Mouse (Mus musculus): ENCODE measurements at regions not wholly inside any gene's neighbourhood (a gene's known extent, or its start where the extent isn't known, plus 50 kb on each side); places are given as distances from the start of the nearest gene placed in this dataset.

DNA sequence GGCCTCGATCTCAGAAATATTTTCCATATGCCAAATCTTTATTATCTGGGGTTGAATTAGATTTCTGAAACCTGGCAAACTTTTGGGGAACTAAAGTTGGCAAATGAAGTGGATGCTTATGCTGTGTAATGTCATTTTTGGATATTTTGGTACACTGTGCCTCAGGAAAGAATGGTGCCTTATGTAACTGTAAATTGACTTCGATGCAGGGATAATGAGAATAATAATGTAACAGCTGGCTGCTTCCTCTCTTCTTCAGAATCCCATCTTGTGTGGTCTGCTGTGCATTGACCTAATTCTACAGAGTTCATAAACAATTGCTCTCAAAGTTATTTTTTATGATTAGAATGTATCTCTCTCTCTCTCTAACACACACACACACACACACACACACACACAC lies 545.6 kb downstream of the Tfap2b start:
- H3K9me3 ChIP-seq (ENCODE audit: low read length) = no peaks in the 10 kb centered on the region
- H3K4me3 ChIP-seq (replicated peaks; ENCODE audit: low read length) = no peak overlapping the region
- no peaks in the 10 kb centered on the region for H3K27me3 ChIP-seq (ENCODE audit: insufficient read depth, low read length)
- no peaks in the 10 kb centered on the region for H3K4me1 ChIP-seq (replicated peaks; ENCODE audit: low read depth, low read length)
- no peaks in the 10 kb centered on the region for H3K36me3 ChIP-seq (ENCODE audit: insufficient read depth, low read length)
- TF ChIP-seq NANOG (IDR thresholded peaks at IDR 0.05; ENCODE audit: borderline replicate concordance, low read length) (no peak), POU5F1 (IDR thresholded peaks at IDR 0.05; ENCODE audit: borderline replicate concordance, low read length) (no peak), CTCF (conservative IDR thresholded peaks at IDR 0.05; ENCODE audit: low read length) (no peak)

DNA sequence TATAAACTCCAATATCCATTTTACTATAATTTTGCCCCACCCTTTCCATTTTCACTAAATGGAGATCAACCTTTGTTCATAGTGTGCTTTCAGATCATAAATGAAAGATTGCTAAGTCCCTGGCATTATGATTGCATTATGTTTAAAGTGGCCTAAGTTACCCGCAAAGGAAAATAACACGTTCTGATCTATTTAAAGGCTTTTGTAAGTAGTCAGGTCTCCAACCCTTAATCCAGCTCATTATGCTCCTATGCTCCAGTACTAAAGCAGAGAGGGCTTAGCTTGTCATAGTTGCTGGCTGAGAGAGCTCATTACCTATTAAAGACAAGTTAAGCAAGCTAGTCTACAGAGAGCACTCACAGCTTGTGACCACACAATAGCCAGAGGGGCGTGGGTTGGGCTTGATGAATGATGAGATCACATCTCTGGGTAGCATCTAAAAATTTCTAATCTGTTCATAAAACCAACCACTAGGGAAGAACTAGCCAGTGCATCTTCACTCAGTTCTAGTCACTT lies 549.3 kb downstream of the Tfap2b start:
- no peak for TF ChIP-seq POU5F1 (IDR thresholded peaks at IDR 0.05; ENCODE audit: borderline replicate concordance, low read length)
- TF ChIP-seq NANOG (IDR thresholded peaks at IDR 0.05; ENCODE audit: borderline replicate concordance, low read length) = no peak
- no peak for TF ChIP-seq CTCF (conservative IDR thresholded peaks at IDR 0.05; ENCODE audit: low read length)

DNA sequence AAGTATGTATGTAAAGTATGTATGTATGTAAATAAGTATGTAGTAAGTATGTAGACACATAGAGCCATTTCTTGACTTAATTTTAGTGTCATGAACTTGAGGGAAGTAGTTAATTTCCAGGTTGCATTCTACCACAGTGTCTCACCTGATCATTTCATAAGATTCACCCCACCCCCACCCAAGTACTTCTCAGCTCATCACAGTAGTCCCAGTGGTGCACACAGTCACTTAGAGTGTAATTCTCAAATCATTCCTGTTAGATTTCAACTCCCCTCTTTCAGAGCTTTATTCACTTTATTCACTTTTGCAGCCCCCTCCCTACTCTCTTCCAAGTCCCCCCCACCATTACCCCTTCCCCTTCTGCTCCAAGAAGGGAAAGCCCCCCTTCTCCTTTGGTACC lies 558.2 kb downstream of the Tfap2b start:
- Histone ChIP-seq H3K27me3 (ENCODE audit: insufficient read depth, low read length) (no peaks in the 10 kb centered on the region), H3K4me3 (replicated peaks; ENCODE audit: low read length) (no peak overlapping the region), H3K9me3 (ENCODE audit: low read length) (no peaks in the 10 kb centered on the region), H3K4me1 (replicated peaks; ENCODE audit: low read depth, low read length) (no peaks in the 10 kb centered on the region), H3K36me3 (ENCODE audit: insufficient read depth, low read length) (no peaks in the 10 kb centered on the region)
- TF ChIP-seq NANOG (IDR thresholded peaks at IDR 0.05; ENCODE audit: borderline replicate concordance, low read length) = no peak
- TF ChIP-seq POU5F1 (IDR thresholded peaks at IDR 0.05; ENCODE audit: borderline replicate concordance, low read length) = no peak
- no peak for TF ChIP-seq CTCF (conservative IDR thresholded peaks at IDR 0.05; ENCODE audit: low read length)

More for the DNA sequence above, 549.3 kb downstream of the Tfap2b start:
- Histone ChIP-seq H3K27me3 (ENCODE audit: insufficient read depth, low read length) (no peaks in the 10 kb centered on the region), H3K36me3 (ENCODE audit: insufficient read depth, low read length) (no peaks in the 10 kb centered on the region), H3K4me1 (replicated peaks; ENCODE audit: low read depth, low read length) (no peaks in the 10 kb centered on the region), H3K4me3 (replicated peaks; ENCODE audit: low read length) (no peak overlapping the region), H3K9me3 (ENCODE audit: low read length) (no peaks in the 10 kb centered on the region)

- Histone ChIP-seq H3K27me3 (ENCODE audit: insufficient read depth, low read length) (no peaks in the 10 kb centered on the region), H3K9me3 (ENCODE audit: low read length) (no peaks in the 10 kb centered on the region), H3K36me3 (ENCODE audit: insufficient read depth, low read length) (no peaks in the 10 kb centered on the region)
Observed at GRCm38 (mm10) chr1:19772266-19772665, 563.6 kb downstream of the Tfap2b start.

GRCm38 (mm10) chr1:19774502-19774901 lies 565.8 kb downstream of the Tfap2b start:
- Histone ChIP-seq H3K27me3 (ENCODE audit: insufficient read depth, low read length) (no peaks in the 10 kb centered on the region), H3K4me3 (replicated peaks; ENCODE audit: low read length) (no peak overlapping the region), H3K4me1 (replicated peaks; ENCODE audit: low read depth, low read length) (no peaks in the 10 kb centered on the region), H3K36me3 (ENCODE audit: insufficient read depth, low read length) (no peaks in the 10 kb centered on the region), H3K9me3 (ENCODE audit: low read length) (no peaks in the 10 kb centered on the region)
- no peak for TF ChIP-seq POU5F1 (IDR thresholded peaks at IDR 0.05; ENCODE audit: borderline replicate concordance, low read length)
- no peak for TF ChIP-seq CTCF (conservative IDR thresholded peaks at IDR 0.05; ENCODE audit: low read length)
- no peak for TF ChIP-seq NANOG (IDR thresholded peaks at IDR 0.05; ENCODE audit: borderline replicate concordance, low read length)

More at GRCm38 (mm10) chr1:19772266-19772665, 563.6 kb downstream of the Tfap2b start:
- H3K4me3 ChIP-seq (replicated peaks; ENCODE audit: low read length) = no peak overlapping the region
- TF ChIP-seq CTCF (conservative IDR thresholded peaks at IDR 0.05; ENCODE audit: low read length) = no peak
- TF ChIP-seq NANOG (IDR thresholded peaks at IDR 0.05; ENCODE audit: borderline replicate concordance, low read length) = no peak
- no peak for TF ChIP-seq POU5F1 (IDR thresholded peaks at IDR 0.05; ENCODE audit: borderline replicate concordance, low read length)
- no peaks in the 10 kb centered on the region for H3K4me1 ChIP-seq (replicated peaks; ENCODE audit: low read depth, low read length)

DNA sequence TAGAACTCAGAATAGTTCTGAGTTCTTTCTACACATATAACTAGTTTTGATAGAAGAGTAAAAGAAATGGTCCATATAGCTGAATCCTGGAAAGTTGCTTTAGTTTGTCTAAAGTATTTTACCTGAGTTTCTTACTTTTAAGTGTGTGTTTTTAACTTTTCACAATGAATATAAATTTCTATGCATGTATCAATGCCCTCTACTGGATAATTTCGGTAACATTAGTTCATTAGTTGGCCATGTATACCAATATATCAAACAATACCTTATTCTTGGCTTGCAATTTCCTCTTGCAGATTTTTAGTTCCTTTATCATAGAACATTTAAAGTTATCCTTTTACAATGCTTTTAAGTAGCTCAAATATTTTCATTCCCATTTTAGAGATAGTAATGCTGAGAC lies 568.8 kb downstream of the Tfap2b start:
- no peaks in the 10 kb centered on the region for H3K36me3 ChIP-seq (ENCODE audit: insufficient read depth, low read length)
- H3K4me3 ChIP-seq (replicated peaks; ENCODE audit: low read length) = no peak overlapping the region
- TF ChIP-seq CTCF (conservative IDR thresholded peaks at IDR 0.05; ENCODE audit: low read length) (no peak), POU5F1 (IDR thresholded peaks at IDR 0.05; ENCODE audit: borderline replicate concordance, low read length) (no peak), NANOG (IDR thresholded peaks at IDR 0.05; ENCODE audit: borderline replicate concordance, low read length) (no peak)
- H3K9me3 ChIP-seq (ENCODE audit: low read length) = no peaks in the 10 kb centered on the region
- no peaks in the 10 kb centered on the region for H3K27me3 ChIP-seq (ENCODE audit: insufficient read depth, low read length)
- no peaks in the 10 kb centered on the region for H3K4me1 ChIP-seq (replicated peaks; ENCODE audit: low read depth, low read length)

- H3K9me3 ChIP-seq (ENCODE audit: low read length) = no peaks in the 10 kb centered on the region
- no peaks in the 10 kb centered on the region for H3K36me3 ChIP-seq (ENCODE audit: insufficient read depth, low read length)
- no peaks in the 10 kb centered on the region for H3K27me3 ChIP-seq (ENCODE audit: insufficient read depth, low read length)
- TF ChIP-seq NANOG (IDR thresholded peaks at IDR 0.05; ENCODE audit: borderline replicate concordance, low read length) (no peak), CTCF (conservative IDR thresholded peaks at IDR 0.05; ENCODE audit: low read length) (no peak)
- no peak overlapping the region for H3K4me3 ChIP-seq (replicated peaks; ENCODE audit: low read length)
- H3K4me1 ChIP-seq (replicated peaks; ENCODE audit: low read depth, low read length) = no peaks in the 10 kb centered on the region
Observed at GRCm38 (mm10) chr1:19786971-19787370, 578.3 kb downstream of the Tfap2b start.

GRCm38 (mm10) chr1:19794124-19794523 lies 585.4 kb downstream of the Tfap2b start:
- no peaks in the 10 kb centered on the region for H3K27me3 ChIP-seq (ENCODE audit: insufficient read depth, low read length)
- TF ChIP-seq NANOG (IDR thresholded peaks at IDR 0.05; ENCODE audit: borderline replicate concordance, low read length) (no peak), POU5F1 (IDR thresholded peaks at IDR 0.05; ENCODE audit: borderline replicate concordance, low read length) (no peak), CTCF (conservative IDR thresholded peaks at IDR 0.05; ENCODE audit: low read length) (no peak)
- no peaks in the 10 kb centered on the region for H3K4me1 ChIP-seq (replicated peaks; ENCODE audit: low read depth, low read length)
- peaks cover 13% of the 10 kb centered on the region; the same call in 1 of the 2 replicates for H3K9me3 ChIP-seq (ENCODE audit: low read length)
- H3K36me3 ChIP-seq (ENCODE audit: insufficient read depth, low read length) = no peaks in the 10 kb centered on the region
- no peak overlapping the region for H3K4me3 ChIP-seq (replicated peaks; ENCODE audit: low read length)

DNA sequence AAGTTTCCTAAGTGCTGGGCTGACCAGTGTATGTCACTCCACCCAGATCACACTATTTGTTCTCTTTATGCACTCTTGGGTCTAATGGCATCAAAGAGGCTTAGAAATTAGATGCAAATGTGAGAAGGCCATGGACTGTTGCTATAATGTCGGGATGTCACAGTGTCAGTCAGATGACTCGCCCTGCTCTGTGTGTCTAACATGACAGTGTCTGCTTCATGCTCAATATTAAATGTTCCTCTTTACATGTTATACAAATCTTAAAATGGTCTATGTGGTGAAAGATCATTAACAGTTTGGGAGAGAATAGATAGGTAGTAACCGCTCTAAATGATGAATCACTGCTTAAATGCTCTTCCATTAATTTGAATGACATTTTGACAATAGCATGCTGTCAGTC lies 617.2 kb downstream of the Tfap2b start:
- TF ChIP-seq POU5F1 (IDR thresholded peaks at IDR 0.05; ENCODE audit: borderline replicate concordance, low read length) = no peak
- no peak for TF ChIP-seq NANOG (IDR thresholded peaks at IDR 0.05; ENCODE audit: borderline replicate concordance, low read length)
- TF ChIP-seq CTCF (conservative IDR thresholded peaks at IDR 0.05; ENCODE audit: low read length) = no peak
- H3K36me3 ChIP-seq (ENCODE audit: insufficient read depth, low read length) = no peaks in the 10 kb centered on the region

More for the DNA sequence above, 617.2 kb downstream of the Tfap2b start:
- Histone ChIP-seq H3K4me1 (replicated peaks; ENCODE audit: low read depth, low read length) (no peaks in the 10 kb centered on the region), H3K4me3 (replicated peaks; ENCODE audit: low read length) (no peak overlapping the region), H3K9me3 (ENCODE audit: low read length) (no peaks in the 10 kb centered on the region), H3K27me3 (ENCODE audit: insufficient read depth, low read length) (no peaks in the 10 kb centered on the region)

All from E14TG2a.4 (cell line).